Mouse (Mus musculus): ENCODE measurements at regions not wholly inside any gene's neighbourhood (a gene's known extent, or its start where the extent isn't known, plus 50 kb on each side); places are given as distances from the start of the nearest gene placed in this dataset.

- TF ChIP-seq CTCF (IDR thresholded peaks at IDR 0.05; ENCODE audit: borderline replicate concordance, insufficient read depth, low read length) (no peak), POLR2A (IDR thresholded peaks at IDR 0.05; ENCODE audit: low read depth, low read length) (no peak)
- Histone ChIP-seq H3K4me1 (ENCODE audit: control insufficient read depth, insufficient read depth, low read length) (no peaks in the 10 kb centered on the region), H3K27ac (ENCODE audit: insufficient read depth, low read length) (no peak overlapping the region), H3K4me3 (ENCODE audit: insufficient read depth, low read length) (no peak overlapping the region)
Observed at GRCm38 (mm10) chr4:7228980-7229379, 1009.9 kb downstream of the Car8 start.

GRCm38 (mm10) chr4:7222922-7223321 is 1015.9 kb downstream of the Car8 start:
- Histone ChIP-seq H3K4me3 (ENCODE audit: insufficient read depth, low read length) (no peak overlapping the region), H3K27ac (ENCODE audit: insufficient read depth, low read length) (no peak overlapping the region), H3K4me1 (ENCODE audit: control insufficient read depth, insufficient read depth, low read length) (no peaks in the 10 kb centered on the region)
- TF ChIP-seq POLR2A (IDR thresholded peaks at IDR 0.05; ENCODE audit: low read depth, low read length) (no peak), CTCF (IDR thresholded peaks at IDR 0.05; ENCODE audit: borderline replicate concordance, insufficient read depth, low read length) (no peak)

GRCm38 (mm10) chr4:7220426-7220825 is 1018.4 kb downstream of the Car8 start:
- no peak for TF ChIP-seq CTCF (IDR thresholded peaks at IDR 0.05; ENCODE audit: borderline replicate concordance, insufficient read depth, low read length)
- TF ChIP-seq POLR2A (IDR thresholded peaks at IDR 0.05; ENCODE audit: low read depth, low read length): no peak
- Histone ChIP-seq H3K27ac (ENCODE audit: insufficient read depth, low read length) (no peak overlapping the region), H3K4me3 (ENCODE audit: insufficient read depth, low read length) (no peak overlapping the region), H3K4me1 (ENCODE audit: control insufficient read depth, insufficient read depth, low read length) (no peaks in the 10 kb centered on the region)

GRCm38 (mm10) chr4:7215048-7216030 is 1023.5 kb downstream of the Car8 start:
- TF ChIP-seq CTCF (IDR thresholded peaks at IDR 0.05; ENCODE audit: borderline replicate concordance, insufficient read depth, low read length): no peak
- TF ChIP-seq POLR2A (IDR thresholded peaks at IDR 0.05; ENCODE audit: low read depth, low read length): no peak
- Histone ChIP-seq H3K4me1 (ENCODE audit: control insufficient read depth, insufficient read depth, low read length) (no peaks in the 10 kb centered on the region), H3K4me3 (ENCODE audit: insufficient read depth, low read length) (no peak overlapping the region), H3K27ac (ENCODE audit: insufficient read depth, low read length) (no peak overlapping the region)

- no peak overlapping the region for H3K4me3 ChIP-seq (ENCODE audit: insufficient read depth, low read length)
- no peak overlapping the region for H3K27ac ChIP-seq (ENCODE audit: insufficient read depth, low read length)
- TF ChIP-seq POLR2A (IDR thresholded peaks at IDR 0.05; ENCODE audit: low read depth, low read length) (no peak), CTCF (IDR thresholded peaks at IDR 0.05; ENCODE audit: borderline replicate concordance, insufficient read depth, low read length) (no peak)
- H3K4me1 ChIP-seq (ENCODE audit: control insufficient read depth, insufficient read depth, low read length): no peaks in the 10 kb centered on the region
Observed at GRCm38 (mm10) chr4:7206987-7207386, 1031.9 kb downstream of the Car8 start.

GRCm38 (mm10) chr4:7201816-7202215 is 1037.0 kb downstream of the Car8 start:
- TF ChIP-seq POLR2A (IDR thresholded peaks at IDR 0.05; ENCODE audit: low read depth, low read length) (no peak), CTCF (IDR thresholded peaks at IDR 0.05; ENCODE audit: borderline replicate concordance, insufficient read depth, low read length) (no peak)

GRCm38 (mm10) chr4:7199941-7200340 is 1038.9 kb downstream of the Car8 start:
- Histone ChIP-seq H3K4me1 (ENCODE audit: control insufficient read depth, insufficient read depth, low read length) (no peaks in the 10 kb centered on the region; the same call in 1 of the 2 replicates), H3K4me3 (ENCODE audit: insufficient read depth, low read length) (no peak overlapping the region), H3K27ac (ENCODE audit: insufficient read depth, low read length) (no peak overlapping the region)
- no peak for TF ChIP-seq CTCF (IDR thresholded peaks at IDR 0.05; ENCODE audit: borderline replicate concordance, insufficient read depth, low read length)
- TF ChIP-seq POLR2A (IDR thresholded peaks at IDR 0.05; ENCODE audit: low read depth, low read length): no peak

More at GRCm38 (mm10) chr4:7201816-7202215, 1037.0 kb downstream of the Car8 start:
- H3K27ac ChIP-seq (ENCODE audit: insufficient read depth, low read length): no peak overlapping the region
- H3K4me3 ChIP-seq (ENCODE audit: insufficient read depth, low read length): no peak overlapping the region
- H3K4me1 ChIP-seq (ENCODE audit: control insufficient read depth, insufficient read depth, low read length): no peaks in the 10 kb centered on the region; the same call in 1 of the 2 replicates

GRCm38 (mm10) chr4:7199052-7199451 is 1039.8 kb downstream of the Car8 start:
- no peaks in the 10 kb centered on the region; the same call in 1 of the 2 replicates for H3K4me1 ChIP-seq (ENCODE audit: control insufficient read depth, insufficient read depth, low read length)
- TF ChIP-seq CTCF (IDR thresholded peaks at IDR 0.05; ENCODE audit: borderline replicate concordance, insufficient read depth, low read length): no peak
- TF ChIP-seq POLR2A (IDR thresholded peaks at IDR 0.05; ENCODE audit: low read depth, low read length): no peak

GRCm38 (mm10) chr4:7196570-7196969 is 1042.3 kb downstream of the Car8 start:
- no peaks in the 10 kb centered on the region; the same call in 1 of the 2 replicates for H3K4me1 ChIP-seq (ENCODE audit: control insufficient read depth, insufficient read depth, low read length)
- no peak overlapping the region for H3K27ac ChIP-seq (ENCODE audit: insufficient read depth, low read length)
- TF ChIP-seq CTCF (IDR thresholded peaks at IDR 0.05; ENCODE audit: borderline replicate concordance, insufficient read depth, low read length): no peak
- no peak for TF ChIP-seq POLR2A (IDR thresholded peaks at IDR 0.05; ENCODE audit: low read depth, low read length)
- no peak overlapping the region for H3K4me3 ChIP-seq (ENCODE audit: insufficient read depth, low read length)

More at GRCm38 (mm10) chr4:7199052-7199451, 1039.8 kb downstream of the Car8 start:
- peak overlapping the region; percentile 85; the same call in 1 of the 2 replicates for H3K27ac ChIP-seq (ENCODE audit: insufficient read depth, low read length)
- no peak overlapping the region for H3K4me3 ChIP-seq (ENCODE audit: insufficient read depth, low read length)

- Histone ChIP-seq H3K4me3 (ENCODE audit: insufficient read depth, low read length) (no peak overlapping the region), H3K27ac (ENCODE audit: insufficient read depth, low read length) (no peak overlapping the region), H3K4me1 (ENCODE audit: control insufficient read depth, insufficient read depth, low read length) (no peaks in the 10 kb centered on the region; the same call in 1 of the 2 replicates)
- TF ChIP-seq POLR2A (IDR thresholded peaks at IDR 0.05; ENCODE audit: low read depth, low read length) (no peak), CTCF (IDR thresholded peaks at IDR 0.05; ENCODE audit: borderline replicate concordance, insufficient read depth, low read length) (no peak)
Observed at GRCm38 (mm10) chr4:7195619-7196018, 1043.2 kb downstream of the Car8 start.
